Mouse (Mus musculus): Measurements from ENCODE around the gene Gjb1.

The Gjb1 gene

GRCm38 (mm10) chrX:101418946-101419724, 43.0 kb downstream of the Gjb1 start:
- DNase-seq = peak; percentile 55

DNA sequence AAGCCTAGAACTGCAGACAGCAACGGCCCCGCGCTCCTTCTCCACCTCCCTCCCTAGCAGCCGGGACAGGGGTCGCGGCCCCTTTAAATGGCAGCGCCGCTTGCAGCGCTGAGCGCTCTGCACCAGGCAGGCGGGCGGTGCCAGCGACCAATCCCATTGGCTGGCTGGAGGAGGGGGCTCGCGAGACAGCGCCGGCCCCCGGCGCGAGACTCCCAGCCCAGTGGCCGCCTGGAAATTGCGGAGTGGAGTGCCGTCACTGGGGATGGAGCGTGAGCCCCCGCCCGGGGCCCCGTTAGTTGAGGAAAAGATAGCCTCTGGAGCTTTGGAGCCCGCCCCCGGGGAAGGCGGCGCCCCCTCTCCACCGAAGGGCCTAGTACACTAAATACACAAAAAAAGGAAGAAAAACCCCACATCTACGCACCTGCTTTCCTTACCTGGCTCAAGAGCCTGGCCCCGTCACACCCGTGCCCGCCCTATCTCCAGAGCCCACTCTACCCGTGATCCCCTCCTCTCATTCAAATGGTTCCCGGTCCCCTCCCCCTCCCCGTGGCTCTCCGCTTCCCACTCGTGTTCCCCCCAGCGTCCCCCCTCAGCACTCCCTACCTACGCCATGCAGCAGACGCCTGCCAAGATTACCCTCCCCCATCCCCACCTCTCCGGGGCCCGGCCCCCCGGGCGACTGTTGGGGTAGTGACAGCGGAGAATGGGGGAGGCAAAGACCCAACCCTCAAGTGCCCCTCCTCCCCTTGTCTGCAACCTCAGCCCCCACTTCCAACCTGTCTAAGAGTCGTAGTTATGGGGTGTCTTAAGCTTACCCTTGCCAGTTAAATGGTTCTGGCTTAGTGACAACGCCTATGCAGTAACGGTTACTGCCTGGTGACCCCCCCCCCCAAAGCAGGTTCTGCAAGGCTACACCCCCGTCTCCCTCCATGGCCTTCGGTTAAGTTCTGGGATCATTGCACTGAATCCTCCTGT, 43.8 kb downstream of the Gjb1 start:
- DNase-seq = peak; percentile 88

DNA sequence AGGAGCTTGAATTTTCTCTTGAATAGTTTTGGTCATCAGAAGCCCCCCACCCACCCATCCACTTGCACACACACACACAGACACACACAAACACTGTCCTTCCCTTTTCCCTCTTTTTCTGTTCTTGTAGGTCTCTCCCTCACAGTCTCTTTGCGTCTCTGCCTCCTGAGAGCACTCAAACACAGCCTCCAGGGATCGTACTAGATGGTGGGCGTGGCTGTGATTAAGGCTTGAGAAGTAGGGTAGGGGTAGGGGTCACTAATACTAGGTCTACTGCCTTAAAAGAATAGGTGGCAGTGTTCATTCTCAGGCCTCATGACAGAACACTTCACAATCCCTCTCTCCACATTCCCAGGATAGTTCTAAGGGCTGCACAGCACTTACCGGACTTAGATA, 44.5 kb downstream of the Gjb1 start, which contains the start of gene Zmym3:
Zmym3 (minus strand) TSS at position 150 of the 396 bp plus-strand sequence.
- peak; percentile 9 for DNase-seq

- DNase-seq = no peak
Measured at GRCm38 (mm10) chrX:101423462-101423861, 47.3 kb downstream of the Gjb1 start.

- DNase-seq = peak; percentile 64
Measured at GRCm38 (mm10) chrX:101427774-101428173, 51.6 kb downstream of the Gjb1 start.

DNA sequence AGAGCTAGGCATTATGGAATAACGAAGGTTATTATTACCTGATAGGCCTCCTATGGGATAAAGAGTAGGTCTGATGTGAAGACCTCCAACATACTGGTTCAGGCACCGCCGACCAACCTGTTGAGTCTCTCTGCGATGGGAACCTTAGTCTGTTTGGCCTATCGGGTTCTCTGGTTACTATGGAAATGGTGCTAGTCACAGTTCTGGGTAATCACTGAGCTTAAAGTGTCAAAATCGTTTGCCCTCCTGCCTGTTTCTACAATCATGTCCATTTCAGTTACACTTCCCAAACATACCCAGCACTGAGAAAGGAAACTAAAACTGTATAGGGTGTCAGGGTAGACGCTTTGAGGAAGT, 52.6 kb downstream of the Gjb1 start:
- no peak for DNase-seq

GRCm38 (mm10) chrX:101429142-101429949, 53.2 kb downstream of the Gjb1 start, which contains the start of gene Nono:
TSS of gene Nono (plus strand) at chrX:101429318.
- DNase-seq = peak; percentile 93

DNA sequence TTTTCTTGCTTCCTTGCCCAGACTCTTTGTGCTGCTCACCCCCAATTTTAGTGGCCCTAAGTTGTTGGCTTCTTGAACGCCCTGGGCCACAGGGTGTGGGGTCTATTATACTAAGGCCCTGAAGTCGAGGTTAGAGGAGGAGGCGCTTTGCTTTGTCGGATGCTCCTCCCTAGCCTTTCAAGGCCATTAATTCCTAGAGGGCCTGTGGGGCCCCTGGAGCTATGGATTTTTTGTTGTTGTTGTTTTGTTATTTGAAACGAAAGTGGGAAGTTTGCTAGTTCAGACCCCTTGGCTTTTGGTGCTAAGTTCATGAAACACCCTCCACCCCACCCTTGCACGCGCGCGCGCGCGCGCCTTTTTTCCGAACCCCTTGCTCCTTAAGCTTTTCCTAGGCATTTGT, 53.8 kb downstream of the Gjb1 start:
- DNase-seq = no peak
